Mouse (Mus musculus) heart, postnatal 25 days (tissue): ENCODE measurements at regions not wholly inside any gene's neighbourhood (a gene's known extent, or its start where the extent isn't known, plus 50 kb on each side); places are given as distances from the start of the nearest gene placed in this dataset.

Experiments used
- DNase-seq: peaks from one replicate; pipeline ENCODE4 v3.0.0; 2022; ENCODE audit warnings: low spot score
- intact Hi-C: fragments of 180-260 bp; cut with DNase I; formaldehyde crosslinking; loops from one replicate; pipeline ENCODE4 v1.15.1; 2025

GRCm38 (mm10) chr7:71425982-71426381 lies 74.7 kb upstream of the Gm10295 start:
- no peak for DNase-seq
- intact Hi-C loops = no loop called here

- intact Hi-C loops = loop anchor here (10.0 kb wide), 1 partner anchor 286 kb away; no protein-coding TSS in a partner anchor
- DNase-seq = no peak
Observed at GRCm38 (mm10) chr7:71419261-71419660, 68.0 kb upstream of the Gm10295 start.

- intact Hi-C loops = loop anchor here (10.0 kb wide), 1 partner anchor 286 kb away; no protein-coding TSS in a partner anchor
- DNase-seq = no peak
Observed at GRCm38 (mm10) chr7:71418856-71419255, 67.6 kb upstream of the Gm10295 start.

- DNase-seq = no peak
- intact Hi-C loops = loop anchor here (5.0 to 10.0 kb wide), 5 partner anchors 163 to 1922 kb away; no protein-coding TSS in a partner anchor
Observed at GRCm38 (mm10) chr7:71414756-71415155, 63.5 kb upstream of the Gm10295 start.

- intact Hi-C loops = loop anchor here (1.0 to 10.0 kb wide), 6 partner anchors 164 to 1921 kb away; no protein-coding TSS in a partner anchor
- DNase-seq = no peak
Observed at GRCm38 (mm10) chr7:71413121-71413520, 61.8 kb upstream of the Gm10295 start.

- DNase-seq = peak; percentile 66
- intact Hi-C loops = loop anchor here (1.0 to 10.0 kb wide), 6 partner anchors 165 to 1920 kb away; no protein-coding TSS in a partner anchor
Observed at GRCm38 (mm10) chr7:71412079-71412478, 60.8 kb upstream of the Gm10295 start.

GRCm38 (mm10) chr7:71411293-71412011 lies 60.2 kb upstream of the Gm10295 start:
- intact Hi-C loops = loop anchor here (1.0 to 10.0 kb wide), 6 partner anchors 166 to 1919 kb away; no protein-coding TSS in a partner anchor
- DNase-seq = peak; percentile 31

- no peak for DNase-seq
- intact Hi-C loops = loop anchor here (2.0 to 10.0 kb wide), 6 partner anchors 29 to 1918 kb away; no protein-coding TSS in a partner anchor
Observed at GRCm38 (mm10) chr7:71409903-71410302, 58.6 kb upstream of the Gm10295 start.

- DNase-seq = no peak
- intact Hi-C loops = loop anchor here (2.0 kb wide), 1 partner anchor 28 kb away; no protein-coding TSS in a partner anchor
Observed at GRCm38 (mm10) chr7:71409061-71409460, 57.8 kb upstream of the Gm10295 start.

- DNase-seq = no peak
- intact Hi-C loops = no loop called here
Observed at GRCm38 (mm10) chr7:71406283-71406682, 55.0 kb upstream of the Gm10295 start.
